Mouse (Mus musculus): ENCODE measurements around the gene Amdhd2. TPM values are rescaled to one million over a fixed set of nuclear protein-coding genes. Genes with fewer than 3 reads are reported as not detected.

Gene Amdhd2
- polyA plus RNA-seq, 1 experiment: 187 TPM

DNA sequence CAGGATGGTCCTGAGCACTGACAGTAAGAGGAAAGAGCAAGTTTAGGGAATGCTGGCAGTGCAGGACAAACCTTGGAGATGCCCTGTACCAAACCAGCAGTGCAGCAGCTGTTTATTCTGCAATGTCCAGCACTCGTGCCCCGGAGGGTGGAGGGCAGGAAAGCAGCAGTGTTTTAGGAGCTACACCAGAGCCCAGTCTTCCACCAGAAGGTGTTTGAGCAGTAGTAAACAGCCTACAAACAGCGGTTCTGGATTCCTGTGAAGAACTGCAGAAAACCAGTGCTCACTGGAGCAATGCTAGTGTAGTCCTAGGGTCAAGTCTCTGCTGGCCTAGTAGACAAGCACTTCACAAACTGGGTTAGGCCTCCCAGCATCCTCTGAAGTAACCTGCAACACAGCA lies 10.7 kb upstream of the Amdhd2 start:
- Histone ChIP-seq H3K27ac (ENCODE audit: insufficient read depth, low read depth, low read length) (no peak overlapping the region), H3K36me3 (ENCODE audit: control insufficient read depth, insufficient read depth, low read length) (no peaks in the 10 kb centered on the region), H3K4me1 (ENCODE audit: control insufficient read depth, insufficient read depth, insufficient read length, low read length) (peaks cover 6% of the 10 kb centered on the region; the same call in 1 of the 2 replicates), H3K4me3 (ENCODE audit: low read depth, low read length) (no peak overlapping the region), H3K27me3 (ENCODE audit: control insufficient read depth, insufficient read depth, low read length) (no peaks in the 10 kb centered on the region)
- TF ChIP-seq POLR2A (IDR thresholded peaks at IDR 0.05; ENCODE audit: low read depth, low read length) (no peak), CTCF (IDR thresholded peaks at IDR 0.05; ENCODE audit: extremely low read depth, insufficient read length, insufficient replicate concordance, low read depth, low read length) (no peak)
- WGBS: 88% methylated on average over 3 of the region's 3 CpGs

DNA sequence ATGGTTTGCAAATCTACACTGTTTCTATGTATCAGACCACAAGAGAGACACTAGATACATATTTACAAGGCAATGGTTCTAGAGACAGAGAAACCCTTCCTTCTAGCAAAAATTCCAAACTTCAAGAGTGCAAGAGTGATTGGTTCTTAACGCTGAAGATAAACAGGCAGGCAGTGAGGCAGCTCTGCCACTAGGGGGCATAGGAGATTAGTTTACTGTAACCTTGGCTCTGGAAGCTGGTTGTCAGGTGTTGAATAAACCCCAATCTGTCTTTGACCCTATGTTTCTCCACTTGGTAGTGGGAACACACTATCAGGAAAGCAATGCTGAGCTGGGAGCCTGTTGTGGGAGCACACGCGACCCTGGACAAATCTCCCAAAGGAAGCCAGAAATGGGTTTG lies 9.9 kb upstream of the Amdhd2 start:
- Histone ChIP-seq H3K27ac (ENCODE audit: insufficient read depth, low read depth, low read length) (no peak overlapping the region), H3K4me3 (ENCODE audit: low read depth, low read length) (no peak overlapping the region), H3K4me1 (ENCODE audit: control insufficient read depth, insufficient read depth, insufficient read length, low read length) (peaks cover 6% of the 10 kb centered on the region; the same call in 1 of the 2 replicates), H3K27me3 (ENCODE audit: control insufficient read depth, insufficient read depth, low read length) (no peaks in the 10 kb centered on the region), H3K36me3 (ENCODE audit: control insufficient read depth, insufficient read depth, low read length) (no peaks in the 10 kb centered on the region)
- no peak for TF ChIP-seq POLR2A (IDR thresholded peaks at IDR 0.05; ENCODE audit: low read depth, low read length)
- peak; percentile 54; the same call in 1 of the 2 replicates for TF ChIP-seq CTCF (IDR thresholded peaks at IDR 0.05; ENCODE audit: extremely low read depth, insufficient read length, insufficient replicate concordance, low read depth, low read length)
- 7% methylated on average over 3 of the region's 3 CpGs for WGBS

DNA sequence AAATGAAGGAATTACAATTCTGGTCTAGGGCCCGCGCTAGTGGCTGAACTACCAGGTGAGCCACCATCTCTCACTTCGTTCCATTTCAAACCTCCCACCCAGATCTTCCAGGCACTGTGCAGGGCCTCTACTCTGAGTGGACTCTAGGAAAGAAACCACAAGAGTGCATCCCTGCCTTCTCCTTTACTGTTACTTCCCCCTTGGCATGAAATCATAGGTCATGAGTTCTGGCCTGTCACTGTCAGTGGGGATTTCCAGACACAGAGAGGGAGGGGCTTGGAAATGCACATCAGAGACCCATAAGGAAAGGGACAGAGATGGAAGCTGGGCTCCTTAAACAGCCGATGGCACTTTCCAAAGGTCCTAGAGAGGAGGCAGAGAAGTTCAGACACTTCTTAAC lies 8.2 kb upstream of the Amdhd2 start:
- Histone ChIP-seq H3K4me1 (ENCODE audit: control insufficient read depth, insufficient read depth, insufficient read length, low read length) (peaks cover 11% of the 10 kb centered on the region), H3K27ac (ENCODE audit: insufficient read depth, low read depth, low read length) (no peak overlapping the region), H3K27me3 (ENCODE audit: control insufficient read depth, insufficient read depth, low read length) (no peaks in the 10 kb centered on the region), H3K36me3 (ENCODE audit: control insufficient read depth, insufficient read depth, low read length) (peaks cover 7% of the 10 kb centered on the region), H3K4me3 (ENCODE audit: low read depth, low read length) (no peak overlapping the region)
- WGBS: 81% methylated on average over 4 of the region's 4 CpGs
- TF ChIP-seq CTCF (IDR thresholded peaks at IDR 0.05; ENCODE audit: extremely low read depth, insufficient read length, insufficient replicate concordance, low read depth, low read length) (no peak), POLR2A (IDR thresholded peaks at IDR 0.05; ENCODE audit: low read depth, low read length) (no peak)

DNA sequence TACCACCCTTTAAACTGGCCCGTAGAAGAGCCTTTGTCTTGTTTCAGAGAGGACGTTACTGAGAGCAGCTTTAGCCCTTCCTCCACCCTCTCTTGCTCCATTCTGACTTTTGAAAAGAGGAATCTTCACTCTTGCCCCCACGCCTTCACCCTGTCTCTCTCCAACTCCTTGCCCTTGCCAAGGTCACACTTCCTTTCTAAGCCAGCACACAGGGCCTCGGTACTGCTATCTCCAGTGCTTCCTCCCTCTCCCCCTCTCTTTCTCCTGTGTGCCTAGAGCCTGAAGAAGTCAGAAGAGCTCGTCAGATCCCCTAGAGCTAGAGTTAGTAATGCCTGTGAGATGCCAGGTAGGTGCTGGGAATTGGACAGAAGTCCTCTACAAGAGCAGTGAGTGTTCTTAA lies 7.2 kb upstream of the Amdhd2 start:
- H3K27me3 ChIP-seq (ENCODE audit: control insufficient read depth, insufficient read depth, low read length): no peaks in the 10 kb centered on the region
- H3K36me3 ChIP-seq (ENCODE audit: control insufficient read depth, insufficient read depth, low read length): peaks cover 10% of the 10 kb centered on the region
- 0 out of 2 replicates have a peak overlapping the region, but pooled peaks have one; percentile 4 for H3K27ac ChIP-seq (ENCODE audit: insufficient read depth, low read depth, low read length)
- TF ChIP-seq CTCF (IDR thresholded peaks at IDR 0.05; ENCODE audit: extremely low read depth, insufficient read length, insufficient replicate concordance, low read depth, low read length) (no peak), POLR2A (IDR thresholded peaks at IDR 0.05; ENCODE audit: low read depth, low read length) (no peak)
- 77% methylated on average over 5 of the region's 5 CpGs for WGBS
- H3K4me1 ChIP-seq (ENCODE audit: control insufficient read depth, insufficient read depth, insufficient read length, low read length): peaks cover 11% of the 10 kb centered on the region
- no peak overlapping the region for H3K4me3 ChIP-seq (ENCODE audit: low read depth, low read length)

GRCm38 (mm10) chr17:24170125-24170524 lies 6.6 kb upstream of the Amdhd2 start:
- WGBS: 57% methylated on average over 3 of the region's 3 CpGs
- H3K4me3 ChIP-seq (ENCODE audit: low read depth, low read length): peak overlapping the region; percentile 86; the same call in 1 of the 2 replicates
- TF ChIP-seq POLR2A (IDR thresholded peaks at IDR 0.05; ENCODE audit: low read depth, low read length) (no peak), CTCF (IDR thresholded peaks at IDR 0.05; ENCODE audit: extremely low read depth, insufficient read length, insufficient replicate concordance, low read depth, low read length) (no peak)

DNA sequence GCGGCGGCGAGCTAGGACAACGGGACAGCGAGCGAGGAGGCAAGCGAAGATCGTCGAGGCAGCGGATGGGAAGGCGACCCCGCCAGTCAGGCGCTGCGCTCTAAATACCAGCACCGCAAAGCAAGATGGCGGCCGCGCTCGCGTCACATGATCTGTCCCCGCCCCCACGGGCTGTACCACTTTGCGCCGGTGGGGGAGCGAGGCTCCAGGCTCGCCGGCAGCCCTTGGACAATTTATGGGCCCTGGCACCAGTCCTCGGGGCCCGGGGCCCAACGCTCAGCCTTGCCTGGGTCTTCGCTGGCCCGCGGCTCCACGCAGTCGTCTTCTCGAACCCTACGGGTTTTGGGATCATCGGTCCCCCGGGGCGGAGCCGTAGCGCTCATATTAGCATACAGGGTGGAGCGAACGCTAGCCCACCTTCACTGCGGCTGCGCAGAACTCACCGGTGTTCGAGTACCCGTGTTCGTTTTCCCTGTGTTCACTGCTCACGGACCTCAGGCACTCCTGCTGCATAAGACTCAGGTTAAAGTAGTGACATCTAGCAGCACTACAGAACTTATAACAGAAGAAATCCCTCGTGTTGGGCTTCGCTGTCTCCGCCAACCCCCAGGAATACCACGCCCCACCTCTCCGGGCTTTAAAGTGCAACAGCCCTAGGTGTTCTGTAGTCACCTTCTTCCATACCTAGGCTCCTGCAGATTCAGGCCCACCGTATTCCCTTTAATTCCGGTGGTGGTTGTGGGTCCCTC lies 5.9 kb upstream of the Amdhd2 start, which contains the start of gene Atp6v0c:
Atp6v0c (minus strand) TSS at position 386 of the 749 bp plus-strand sequence.
- peak; percentile 76; the same call in 1 of the 2 replicates for TF ChIP-seq POLR2A (IDR thresholded peaks at IDR 0.05; ENCODE audit: low read depth, low read length)
- no peak for TF ChIP-seq CTCF (IDR thresholded peaks at IDR 0.05; ENCODE audit: extremely low read depth, insufficient read length, insufficient replicate concordance, low read depth, low read length)
- under 1% methylated on average over 58 of the region's 58 CpGs for WGBS
- Histone ChIP-seq H3K27ac (ENCODE audit: insufficient read depth, low read depth, low read length) (peak within 1 kb of the TSS; percentile 99), H3K36me3 (ENCODE audit: control insufficient read depth, insufficient read depth, low read length) (peaks cover 13% of the 10 kb centered on the region), H3K4me1 (ENCODE audit: control insufficient read depth, insufficient read depth, insufficient read length, low read length) (peaks cover 11% of the 10 kb centered on the region), H3K4me3 (ENCODE audit: low read depth, low read length) (peak within 1 kb of the TSS; percentile 86), H3K27me3 (ENCODE audit: control insufficient read depth, insufficient read depth, low read length) (no peaks in the 10 kb centered on the region)

More at GRCm38 (mm10) chr17:24170125-24170524, 6.6 kb upstream of the Amdhd2 start:
- H3K27me3 ChIP-seq (ENCODE audit: control insufficient read depth, insufficient read depth, low read length): no peaks in the 10 kb centered on the region
- H3K27ac ChIP-seq (ENCODE audit: insufficient read depth, low read depth, low read length): no peak overlapping the region
- peaks cover 13% of the 10 kb centered on the region for H3K36me3 ChIP-seq (ENCODE audit: control insufficient read depth, insufficient read depth, low read length)
- H3K4me1 ChIP-seq (ENCODE audit: control insufficient read depth, insufficient read depth, insufficient read length, low read length): peaks cover 11% of the 10 kb centered on the region

DNA sequence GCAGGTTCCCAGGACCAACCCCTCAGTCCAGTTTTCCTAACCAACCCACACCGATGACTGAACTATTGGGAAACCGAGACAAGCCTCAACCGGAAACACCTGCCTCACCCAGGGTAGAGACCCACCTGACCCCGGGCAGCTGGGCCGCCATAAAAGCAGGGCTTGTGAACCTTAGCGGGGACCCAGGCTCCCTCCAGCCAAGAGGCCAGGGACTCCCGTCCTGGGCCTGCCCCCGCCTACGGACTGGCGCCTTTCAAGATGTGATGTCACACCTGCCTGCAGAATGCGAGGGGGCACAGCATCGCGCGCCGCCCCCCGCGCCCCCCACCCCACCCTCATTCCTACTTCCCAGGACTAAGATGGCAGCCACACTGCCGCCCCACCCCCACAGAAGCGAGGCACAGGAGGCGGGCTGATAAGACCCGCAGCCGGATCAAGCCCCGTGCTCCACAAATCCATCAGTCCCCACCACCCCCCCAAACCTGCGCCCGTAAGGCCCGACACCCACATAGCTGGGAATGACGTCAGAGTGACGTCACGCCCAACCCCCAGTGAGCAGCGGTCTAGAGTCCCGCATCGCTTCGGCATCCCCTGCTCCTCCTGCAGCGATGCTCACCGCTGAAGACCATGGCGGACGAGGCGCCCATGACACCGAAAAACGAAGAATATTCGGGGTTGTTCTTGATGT lies 5.2 kb upstream of the Amdhd2 start:
- peak overlapping the region; percentile 86 for H3K4me3 ChIP-seq (ENCODE audit: low read depth, low read length)
- TF ChIP-seq CTCF (IDR thresholded peaks at IDR 0.05; ENCODE audit: extremely low read depth, insufficient read length, insufficient replicate concordance, low read depth, low read length) (no peak), POLR2A (IDR thresholded peaks at IDR 0.05; ENCODE audit: low read depth, low read length) (no peak)
- H3K27me3 ChIP-seq (ENCODE audit: control insufficient read depth, insufficient read depth, low read length): no peaks in the 10 kb centered on the region
- H3K4me1 ChIP-seq (ENCODE audit: control insufficient read depth, insufficient read depth, insufficient read length, low read length): peaks cover 11% of the 10 kb centered on the region
- under 1% methylated on average over 41 of the region's 41 CpGs for WGBS
- H3K36me3 ChIP-seq (ENCODE audit: control insufficient read depth, insufficient read depth, low read length): peaks cover 13% of the 10 kb centered on the region
- peak overlapping the region; percentile 99 for H3K27ac ChIP-seq (ENCODE audit: insufficient read depth, low read depth, low read length)

All from small intestine, adult 2 months (tissue).